Comparison of ENCODE assay signal across 14 mouse cellular contexts in the genomic region with DNA sequence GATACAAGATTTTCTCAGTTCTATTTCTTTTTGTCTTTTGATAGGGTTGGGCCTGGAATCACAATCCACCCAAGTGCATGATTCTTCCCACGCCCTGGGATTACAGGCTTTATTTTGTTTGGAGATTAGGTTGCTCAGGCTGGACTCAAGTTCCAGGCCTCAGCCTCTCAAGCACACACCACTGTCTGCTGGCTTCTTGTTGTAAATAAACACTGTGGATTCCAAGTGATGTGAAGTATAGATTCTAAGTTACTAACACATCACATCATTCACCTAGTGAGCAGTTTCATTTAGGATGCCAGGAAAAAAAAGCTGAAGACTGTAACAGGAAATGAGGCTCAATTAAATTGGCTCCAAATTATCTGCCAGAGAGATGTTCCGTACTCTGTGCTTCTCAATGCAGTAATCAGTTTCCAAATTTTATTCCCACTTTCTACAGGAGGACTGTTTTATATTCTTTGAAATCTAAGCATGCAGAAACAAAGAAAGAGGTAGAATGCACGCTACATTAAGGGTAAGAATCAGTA.
"Had no signal": no experiment of that assay in that cellular context is flagged by ENCODE, and none has a peak within 500 bp of the region (broad histone marks: within the 10 kb centered on the region; RNA-seq: fewer than 3 reads in every experiment).

No protein-coding gene starts in this region.

- H3K4me1 ChIP-seq: intestine, embryonic 15.5 days; limb, embryonic 15.5 days; liver, embryonic 12.5 days; midbrain, embryonic 13.5 days; neural tube, embryonic 13.5 days had no signal

- H3K9me3 ChIP-seq: intestine, embryonic 15.5 days; limb, embryonic 15.5 days; liver, embryonic 12.5 days; midbrain, embryonic 13.5 days; neural tube, embryonic 13.5 days had no signal

- DNase-seq: kidney, adult 18-20 months; kidney, postnatal 25 days; layer of hippocampus, adult 9-11 months; layer of hippocampus, postnatal 36 days; retina, postnatal 1 day; right cerebral cortex, postnatal 4 days; spleen, adult 18-20 months; thymus, adult 18-20 months; thymus, postnatal 14 days had no signal

- ATAC-seq: intestine, embryonic 15.5 days; liver, embryonic 12.5 days; midbrain, embryonic 13.5 days had no signal

- H3K27ac ChIP-seq: intestine, embryonic 15.5 days; limb, embryonic 15.5 days; liver, embryonic 12.5 days; midbrain, embryonic 13.5 days; neural tube, embryonic 13.5 days had no signal

- H3K4me3 ChIP-seq: intestine, embryonic 15.5 days; limb, embryonic 15.5 days; liver, embryonic 12.5 days; midbrain, embryonic 13.5 days; neural tube, embryonic 13.5 days had no signal

- H3K4me2 ChIP-seq: intestine, embryonic 15.5 days; limb, embryonic 15.5 days; liver, embryonic 12.5 days; midbrain, embryonic 13.5 days; neural tube, embryonic 13.5 days had no signal

- H3K9ac ChIP-seq: intestine, embryonic 15.5 days; limb, embryonic 15.5 days; liver, embryonic 12.5 days; midbrain, embryonic 13.5 days; neural tube, embryonic 13.5 days had no signal

- H3K36me3 ChIP-seq: limb, embryonic 15.5 days had no signal

- H3K27me3 ChIP-seq: intestine, embryonic 15.5 days; limb, embryonic 15.5 days; liver, embryonic 12.5 days; midbrain, embryonic 13.5 days; neural tube, embryonic 13.5 days had no signal
